Mouse (Mus musculus) R1 (cell line): ENCODE data around the gene Ehd3.

ENCODE experiments used
- DNase-seq: peaks from one replicate; pipeline ENCODE4 v3.0.0-alpha.2; 2018; ENCODE audit warnings: low read depth, low spot score

The Ehd3 gene

DNA sequence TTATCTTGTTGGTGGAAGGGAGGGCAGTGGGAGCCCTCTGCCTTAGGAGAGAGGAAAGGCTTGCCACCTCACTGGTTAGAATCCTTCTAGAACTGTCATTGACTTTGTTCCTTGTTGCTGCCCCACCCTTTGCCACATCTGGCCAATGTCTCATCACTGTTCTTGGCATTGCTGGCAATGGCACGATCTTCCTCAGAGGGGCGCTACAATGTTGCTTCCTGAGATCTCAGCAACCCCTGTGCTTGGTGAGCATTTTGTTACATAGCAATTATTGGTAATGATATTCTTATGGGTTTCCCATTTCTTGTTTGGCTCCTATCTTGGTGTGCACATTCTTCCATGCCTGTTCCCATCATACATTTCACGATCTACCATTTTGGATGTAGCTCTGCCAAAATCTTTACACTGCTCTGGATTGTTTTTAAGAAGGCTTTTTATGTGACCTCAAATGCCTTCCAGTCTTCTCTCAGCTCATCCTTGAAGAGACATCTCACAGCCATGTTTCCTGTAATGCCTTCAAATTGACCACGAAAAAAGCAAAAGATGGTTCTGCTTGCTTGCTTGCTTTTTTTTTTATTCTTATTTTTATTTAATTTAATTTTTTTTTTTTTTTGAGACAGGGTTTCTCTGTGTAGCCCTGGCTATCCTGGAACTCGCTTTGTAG lies at the start of gene Ehd3:
Gene Ehd3 (plus strand): TSS at position 614 of the 664 bp plus-strand sequence.
- DNase-seq: no peak

DNA sequence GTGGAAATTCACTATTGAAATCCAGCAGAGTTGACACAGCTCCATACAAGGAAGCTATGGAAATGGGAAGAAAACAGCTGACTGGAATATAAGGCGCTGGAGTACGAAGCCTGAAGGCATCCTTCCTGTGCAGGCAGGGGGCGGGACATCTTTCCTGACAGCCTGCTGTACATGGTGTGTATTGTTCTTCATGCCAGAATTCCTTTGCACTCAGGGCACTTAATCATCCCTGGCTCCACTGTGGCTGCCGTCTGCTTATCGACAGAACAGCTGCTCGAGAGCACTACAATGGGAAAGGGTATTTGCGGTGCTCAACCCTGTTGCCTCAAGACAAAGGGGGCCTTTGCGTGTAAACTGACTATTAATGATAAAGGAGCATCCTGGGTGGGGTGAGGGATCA lies 33.0 kb upstream of the Ehd3 start:
- peak; percentile 25 for DNase-seq

DNA sequence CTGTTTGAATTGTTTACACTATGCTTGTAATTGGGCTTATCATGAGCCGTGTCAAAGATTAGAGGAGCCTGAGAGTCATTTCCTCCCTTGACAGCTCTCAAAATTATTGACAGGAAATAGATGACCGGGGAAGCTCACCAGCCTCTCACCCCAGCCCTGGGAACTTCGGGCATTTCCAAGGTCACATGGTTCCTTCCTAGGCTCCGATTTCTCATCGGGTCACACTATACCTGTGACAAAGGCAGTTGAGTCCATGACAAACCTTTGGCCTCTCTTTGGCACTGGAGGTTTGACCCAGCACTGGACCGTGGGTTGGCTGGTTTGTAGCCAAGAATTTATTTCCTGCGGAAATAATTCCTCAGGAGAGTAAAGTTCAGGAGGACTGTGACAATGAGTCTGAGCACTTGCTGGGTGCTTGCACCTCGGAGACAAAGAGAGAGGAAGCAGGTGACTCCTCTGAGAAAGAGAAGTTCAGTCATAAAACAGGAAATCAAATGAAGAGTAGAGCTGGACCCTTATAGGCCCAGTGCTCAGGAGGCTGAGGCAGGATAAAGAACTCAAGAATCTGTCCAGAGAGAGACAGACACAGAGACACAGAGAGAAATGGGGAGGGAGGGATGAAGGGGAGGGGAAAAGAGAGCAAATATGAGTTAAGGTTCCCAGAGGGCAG lies 17.2 kb upstream of the Ehd3 start:
- DNase-seq: no peak

DNA sequence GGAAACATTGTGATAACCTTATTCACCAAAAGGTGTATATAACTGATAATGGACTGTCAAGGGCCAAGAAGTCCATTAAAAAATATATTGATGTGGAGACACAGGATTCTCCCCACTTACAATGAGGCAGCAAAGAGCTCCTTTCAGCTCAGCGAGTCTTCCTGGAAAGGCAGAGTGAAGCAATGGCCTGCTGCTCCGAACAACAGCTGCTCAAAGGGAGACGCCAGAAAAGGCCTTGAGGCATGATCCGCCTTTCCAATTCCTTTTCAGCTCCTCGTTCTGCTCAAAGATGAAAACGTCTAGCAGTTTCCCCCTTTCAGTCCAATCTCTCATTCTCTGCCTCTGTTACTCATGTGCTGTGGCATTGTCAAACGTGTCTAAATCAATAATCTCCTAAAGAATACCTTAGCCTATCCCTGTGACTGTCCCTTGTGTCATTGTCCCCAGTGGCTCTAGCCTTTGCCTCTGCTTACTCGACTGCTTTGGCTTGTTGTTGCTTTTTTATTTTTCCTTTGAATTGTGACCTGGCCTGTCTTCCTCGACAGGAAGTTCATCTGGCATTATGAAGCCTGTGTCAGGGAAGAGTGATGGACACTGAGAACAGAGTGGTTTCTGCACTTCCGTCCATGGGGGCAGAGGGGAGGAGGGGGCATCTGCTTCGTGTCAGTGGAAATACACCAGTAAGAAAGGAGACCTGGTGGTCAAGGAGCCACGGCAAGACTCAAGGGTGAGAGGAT lies 13.5 kb upstream of the Ehd3 start:
- DNase-seq: no peak

DNA sequence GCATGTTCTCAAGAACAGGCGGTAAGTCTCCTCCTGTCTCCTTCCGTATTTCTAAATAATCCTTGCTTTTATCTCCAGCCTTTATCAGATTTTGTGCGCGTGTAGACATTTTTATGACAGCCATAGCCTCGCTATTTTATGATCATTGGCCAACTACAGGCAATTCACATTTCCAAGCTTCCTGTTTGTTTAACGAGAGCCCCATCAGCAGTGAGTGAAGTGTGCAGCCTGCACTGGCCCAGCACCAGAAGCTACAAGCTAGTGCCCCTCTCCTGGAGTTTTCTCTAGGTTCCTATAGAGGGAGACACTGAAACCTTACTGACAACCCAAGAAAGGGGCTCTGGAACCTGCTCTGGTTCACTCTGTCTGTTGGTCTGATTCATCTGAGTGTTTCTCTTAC lies 7.1 kb upstream of the Ehd3 start:
- DNase-seq: no peak

DNA sequence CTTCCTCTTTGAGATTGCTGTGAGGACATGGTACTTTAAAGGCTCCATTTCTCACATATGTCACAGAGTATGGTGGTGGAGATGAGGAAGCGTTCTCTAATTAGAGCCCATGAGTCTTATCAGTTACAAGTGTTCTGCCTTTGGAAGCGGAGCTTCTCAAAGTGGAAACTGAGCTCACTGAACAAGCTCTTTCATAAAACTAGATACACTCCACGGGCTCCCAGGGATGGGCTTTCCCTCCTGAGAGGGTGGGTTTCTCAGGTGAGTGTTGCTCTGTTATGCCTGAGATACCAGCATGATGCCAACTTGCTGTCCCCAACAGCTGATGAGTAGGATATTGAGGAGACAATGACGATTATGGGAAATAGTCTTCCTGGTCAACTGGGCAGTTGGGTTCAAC lies 6.2 kb upstream of the Ehd3 start:
- DNase-seq: no peak

DNA sequence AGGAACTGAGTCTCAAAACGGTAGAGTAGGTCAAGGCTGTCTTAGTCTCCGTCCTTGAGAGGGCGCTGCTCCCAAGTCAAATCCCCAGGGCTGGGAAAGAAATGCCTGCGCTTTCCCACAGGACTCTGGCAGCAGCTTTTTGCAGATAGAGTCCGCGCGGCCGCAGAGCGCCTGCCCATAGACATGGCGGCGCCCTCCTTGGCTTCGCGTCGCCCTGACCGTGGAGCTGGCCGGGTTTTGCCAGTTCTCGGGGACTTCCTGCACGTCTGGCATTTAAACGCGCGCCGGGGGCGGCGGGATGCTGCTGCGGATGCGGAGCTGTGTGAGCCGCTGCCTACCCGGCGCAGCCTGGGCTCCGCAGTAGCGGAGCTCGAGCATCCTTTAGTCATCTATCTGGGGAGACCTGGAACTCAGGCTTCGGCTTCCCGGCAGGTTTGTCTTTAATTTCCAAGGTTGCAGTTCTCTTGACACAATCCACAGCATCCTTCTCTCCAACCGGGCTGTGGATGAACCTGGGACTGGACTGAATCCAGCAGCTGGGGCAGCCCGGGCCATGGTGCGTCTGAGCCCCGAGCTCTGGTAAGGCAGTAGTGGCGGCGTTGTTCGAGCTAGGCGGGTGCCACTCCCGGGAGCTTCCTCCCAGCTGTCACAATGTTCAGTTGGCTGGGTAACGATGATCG lies 798 bp downstream of the Ehd3 start:
- peak; percentile 95 for DNase-seq

DNA sequence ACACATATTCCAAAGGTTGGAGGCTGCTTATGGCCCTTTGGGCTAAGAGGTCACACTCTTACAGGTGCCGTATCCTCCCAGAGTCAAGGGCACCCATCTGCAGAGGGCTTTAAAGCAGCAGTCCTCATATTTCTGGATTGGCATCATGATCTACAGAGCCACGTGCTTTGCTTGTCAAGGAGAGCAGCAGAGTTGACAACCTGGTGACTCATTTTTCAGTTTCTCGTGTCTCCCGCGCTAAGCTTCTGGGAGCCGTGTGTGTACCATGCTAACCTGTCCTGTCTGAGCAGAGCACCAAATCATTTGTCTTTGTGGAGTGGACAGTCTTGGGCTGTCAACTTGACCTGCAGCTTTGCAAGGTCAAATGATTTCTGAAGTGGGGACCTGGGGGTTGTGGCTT lies 2.4 kb downstream of the Ehd3 start:
- no peak for DNase-seq

DNA sequence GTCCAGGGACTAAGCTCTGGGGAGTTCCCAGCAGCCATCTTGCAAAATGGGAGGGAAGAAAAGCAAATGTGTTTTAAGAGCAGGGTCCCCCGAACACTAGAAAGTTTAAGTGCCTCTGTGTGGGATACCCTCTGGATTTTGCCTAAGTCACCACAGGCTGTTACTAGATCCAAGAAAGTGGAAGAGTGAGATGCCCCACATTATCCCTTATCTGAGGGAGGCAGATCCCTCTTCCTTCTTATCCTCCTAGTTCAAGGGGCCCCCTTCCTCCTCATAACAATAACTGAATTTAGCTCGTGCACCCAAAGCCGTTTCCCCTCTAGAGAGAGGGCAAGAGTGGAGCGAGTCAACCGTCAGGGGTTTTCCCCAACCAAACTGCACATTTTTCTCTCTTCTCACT lies 3.3 kb downstream of the Ehd3 start:
- no peak for DNase-seq

DNA sequence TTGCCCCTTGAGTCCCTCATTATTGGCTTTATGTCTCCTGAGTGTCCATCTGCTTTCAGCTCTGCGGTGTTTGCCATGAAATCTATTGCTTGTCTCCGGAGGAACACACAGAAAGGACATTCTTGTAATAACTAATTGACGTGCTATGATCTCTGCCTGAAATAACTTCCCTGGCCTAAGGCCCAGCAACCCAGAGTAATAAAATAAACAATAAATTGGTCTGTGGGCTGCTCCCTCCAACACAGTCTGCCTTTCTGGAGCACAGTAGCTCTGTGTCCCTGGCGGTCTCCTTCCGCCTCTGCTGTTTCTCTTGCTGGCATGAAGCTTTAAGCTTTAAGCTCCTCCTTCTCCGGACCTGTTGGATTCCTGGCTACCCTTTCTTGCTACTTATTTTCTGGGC lies 4.5 kb downstream of the Ehd3 start:
- DNase-seq: no peak

DNA sequence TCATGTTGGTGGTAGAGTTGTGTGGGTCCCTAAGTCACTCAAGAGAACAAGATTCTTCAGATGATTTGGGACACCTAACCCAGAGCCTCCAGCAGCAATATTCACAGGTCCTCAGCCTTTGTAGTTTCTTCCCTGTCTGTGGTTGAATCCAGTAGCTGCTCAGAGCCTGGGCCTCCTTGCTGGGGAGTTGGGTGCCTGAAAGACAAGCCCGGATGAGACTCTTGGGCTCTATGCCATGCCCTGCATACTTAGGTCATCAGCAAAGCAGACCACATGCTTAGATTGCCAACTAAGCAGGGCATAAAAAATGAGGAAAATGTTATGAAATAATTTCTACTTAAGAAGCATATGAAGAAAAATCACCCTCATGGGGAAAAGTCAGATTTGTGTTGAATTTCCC lies 6.9 kb downstream of the Ehd3 start:
- no peak for DNase-seq

DNA sequence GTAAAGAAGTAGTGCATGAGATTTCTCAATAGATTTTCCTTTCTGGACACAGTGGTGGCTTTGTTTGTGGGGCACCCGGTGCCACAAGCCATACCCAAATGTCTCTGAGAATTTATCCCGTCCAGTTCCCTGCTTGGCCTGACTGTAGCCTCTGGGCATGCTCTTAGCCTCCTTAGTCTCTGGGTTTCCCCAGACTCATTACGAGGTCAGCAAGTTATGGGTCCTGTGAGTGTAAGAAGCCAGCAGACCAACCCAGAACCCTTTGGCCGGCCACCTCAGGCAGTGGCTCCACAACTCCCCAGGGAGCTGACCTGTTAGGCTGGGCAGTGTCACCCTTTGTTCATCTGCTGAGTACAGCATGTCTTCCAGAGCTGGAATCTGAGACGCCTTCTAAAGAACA lies 7.6 kb downstream of the Ehd3 start:
- DNase-seq: no peak

DNA sequence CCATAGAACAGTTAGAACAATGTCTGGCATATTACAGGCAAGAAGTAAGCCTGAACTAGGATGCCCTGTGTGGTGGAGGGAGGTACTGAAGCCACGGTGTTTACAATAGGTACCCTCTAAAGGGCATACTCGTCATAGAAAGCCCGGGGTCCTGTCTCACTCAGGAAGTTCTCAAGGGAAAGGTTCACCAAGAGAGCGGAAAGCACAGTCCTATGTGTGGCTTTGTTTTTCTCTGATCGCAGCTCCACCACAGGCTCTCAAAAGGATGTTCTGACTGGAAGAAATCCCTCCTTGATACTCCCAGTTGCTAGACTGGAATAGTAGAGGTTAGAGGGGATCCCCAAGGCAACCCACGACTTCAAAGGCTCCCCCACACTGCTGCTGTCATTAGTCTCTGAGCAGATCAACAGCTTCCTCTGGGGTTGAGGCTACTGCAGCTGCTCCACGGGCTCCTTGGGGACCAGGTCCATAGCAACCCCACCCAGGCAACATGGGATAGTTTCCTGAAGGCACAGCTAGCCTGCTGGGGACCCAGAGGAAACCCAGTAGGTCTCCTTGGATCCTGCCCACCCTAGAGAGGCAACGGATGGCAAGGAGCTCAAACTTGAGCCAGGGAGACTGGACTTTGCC lies 9.2 kb downstream of the Ehd3 start:
- DNase-seq: no peak

DNA sequence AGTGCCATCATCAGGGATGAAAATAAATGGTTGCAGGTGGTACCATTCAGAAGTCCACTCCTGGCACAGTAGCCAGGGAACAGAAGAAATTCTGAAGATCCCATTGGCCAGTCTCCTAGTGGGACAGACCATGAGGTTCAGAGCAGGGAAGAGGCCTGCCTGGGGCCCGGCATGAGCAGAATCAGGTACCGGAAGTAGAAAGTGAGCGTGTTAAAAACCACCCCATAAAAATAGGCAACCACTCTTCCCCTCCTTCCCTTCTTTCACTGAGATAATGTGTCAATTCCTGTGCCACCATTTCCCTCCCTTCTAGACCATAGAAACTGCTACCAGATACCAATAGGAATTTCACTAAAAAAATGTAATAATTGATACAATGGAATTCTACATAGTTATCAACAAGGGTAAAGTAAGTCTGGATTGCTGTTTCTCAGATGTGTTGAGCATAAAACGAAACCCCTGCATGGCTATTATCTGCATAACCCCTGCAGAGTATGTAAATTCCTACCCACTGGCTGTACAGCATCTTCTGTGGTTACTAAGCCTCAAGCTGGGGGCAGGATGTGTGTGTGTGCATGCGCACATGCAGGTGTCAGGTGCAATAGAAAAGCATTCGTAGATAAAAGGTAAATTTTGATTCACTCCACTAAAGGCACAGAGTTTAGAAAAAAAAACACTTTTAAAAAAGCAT lies 10.7 kb downstream of the Ehd3 start:
- no peak for DNase-seq

DNA sequence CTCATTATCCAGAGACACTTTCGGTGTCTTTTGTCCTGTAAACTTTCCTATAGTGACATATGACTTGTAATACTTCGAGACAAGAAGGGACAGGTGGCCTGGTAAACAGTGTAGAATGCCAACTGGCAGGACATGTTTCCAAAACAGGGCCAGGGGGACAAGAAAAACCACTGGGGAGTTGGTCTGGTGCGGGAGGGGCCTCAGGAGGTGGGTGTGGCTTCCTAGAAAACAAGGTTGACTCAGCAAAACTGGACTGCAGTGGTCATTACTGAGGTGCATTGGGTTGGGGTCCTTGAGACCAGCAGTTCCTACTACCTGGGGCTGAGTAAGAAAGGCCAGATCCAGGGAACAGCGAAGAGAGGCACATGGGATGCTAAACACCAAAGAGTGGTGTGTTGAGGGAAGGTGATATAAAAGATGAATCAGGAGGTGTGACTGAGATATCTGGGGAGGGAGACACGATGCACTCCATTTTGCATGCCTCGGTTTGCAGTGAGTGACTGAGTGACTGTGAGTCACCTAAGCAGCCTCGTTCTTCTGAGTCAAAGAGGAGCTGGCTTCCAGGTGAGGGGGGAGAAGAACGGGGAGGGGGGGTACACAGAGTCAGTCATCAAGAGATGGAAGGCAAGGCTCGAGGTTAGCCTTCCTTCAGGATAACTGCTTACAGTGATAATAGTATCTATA lies 13.9 kb downstream of the Ehd3 start:
- DNase-seq: no peak

DNA sequence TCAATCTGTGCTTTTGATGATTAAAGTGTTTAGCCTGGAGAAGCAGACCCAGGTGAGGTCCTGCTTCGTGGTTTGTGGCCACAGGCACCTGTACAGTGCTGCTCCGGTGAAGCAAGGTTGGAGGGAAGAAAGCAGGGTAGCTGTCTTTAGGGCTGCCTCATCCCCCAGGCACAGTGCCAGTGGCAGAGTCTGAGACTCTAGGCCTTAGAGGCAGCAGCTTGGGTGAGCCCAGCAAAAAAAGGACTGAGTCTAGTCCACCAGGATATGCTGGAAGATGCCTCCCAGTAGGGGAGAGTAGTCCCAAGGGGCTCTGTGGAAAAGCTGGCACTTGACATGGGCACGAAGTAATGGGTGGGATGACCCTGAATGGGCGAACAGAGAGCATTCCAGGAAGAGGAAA lies 15.0 kb downstream of the Ehd3 start:
- no peak for DNase-seq

DNA sequence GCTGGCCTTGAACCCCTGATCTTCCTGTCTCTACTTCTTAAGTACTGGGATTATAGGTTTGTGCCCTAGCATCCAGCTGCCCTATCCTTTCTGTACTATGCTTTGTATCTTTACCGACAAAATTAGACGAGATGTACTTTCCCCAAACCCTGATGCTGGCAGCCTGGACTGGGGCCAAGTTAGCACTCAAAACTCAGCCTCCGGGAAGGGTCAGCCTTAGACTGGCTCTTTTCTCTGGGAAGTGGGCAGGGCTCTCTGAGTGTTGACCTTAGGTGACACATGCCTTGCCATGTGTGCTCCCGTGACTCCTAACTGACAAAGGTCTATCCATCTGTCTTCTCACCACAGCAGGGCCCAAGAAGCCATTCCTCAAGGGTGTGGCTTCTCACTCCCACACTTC lies 16.8 kb downstream of the Ehd3 start:
- no peak for DNase-seq

DNA sequence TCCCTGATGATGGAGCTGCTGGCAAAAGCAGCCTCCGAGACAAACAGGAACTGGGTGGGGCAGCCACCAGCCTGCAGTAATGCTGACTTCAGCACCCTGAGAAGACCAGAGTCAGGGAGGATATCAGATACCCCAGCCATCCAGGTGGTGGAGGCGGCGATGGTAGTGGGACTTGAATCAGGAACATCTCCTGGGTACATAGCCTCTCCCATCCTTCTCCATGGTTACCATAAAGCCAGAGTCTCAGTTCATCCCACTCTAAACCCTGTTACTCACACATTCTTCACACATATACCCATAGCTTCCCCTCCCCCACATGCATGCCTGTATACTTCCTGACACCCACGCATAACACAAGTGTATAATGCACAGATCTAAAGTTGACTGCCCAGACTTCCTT lies 18.3 kb downstream of the Ehd3 start:
- DNase-seq: no peak

DNA sequence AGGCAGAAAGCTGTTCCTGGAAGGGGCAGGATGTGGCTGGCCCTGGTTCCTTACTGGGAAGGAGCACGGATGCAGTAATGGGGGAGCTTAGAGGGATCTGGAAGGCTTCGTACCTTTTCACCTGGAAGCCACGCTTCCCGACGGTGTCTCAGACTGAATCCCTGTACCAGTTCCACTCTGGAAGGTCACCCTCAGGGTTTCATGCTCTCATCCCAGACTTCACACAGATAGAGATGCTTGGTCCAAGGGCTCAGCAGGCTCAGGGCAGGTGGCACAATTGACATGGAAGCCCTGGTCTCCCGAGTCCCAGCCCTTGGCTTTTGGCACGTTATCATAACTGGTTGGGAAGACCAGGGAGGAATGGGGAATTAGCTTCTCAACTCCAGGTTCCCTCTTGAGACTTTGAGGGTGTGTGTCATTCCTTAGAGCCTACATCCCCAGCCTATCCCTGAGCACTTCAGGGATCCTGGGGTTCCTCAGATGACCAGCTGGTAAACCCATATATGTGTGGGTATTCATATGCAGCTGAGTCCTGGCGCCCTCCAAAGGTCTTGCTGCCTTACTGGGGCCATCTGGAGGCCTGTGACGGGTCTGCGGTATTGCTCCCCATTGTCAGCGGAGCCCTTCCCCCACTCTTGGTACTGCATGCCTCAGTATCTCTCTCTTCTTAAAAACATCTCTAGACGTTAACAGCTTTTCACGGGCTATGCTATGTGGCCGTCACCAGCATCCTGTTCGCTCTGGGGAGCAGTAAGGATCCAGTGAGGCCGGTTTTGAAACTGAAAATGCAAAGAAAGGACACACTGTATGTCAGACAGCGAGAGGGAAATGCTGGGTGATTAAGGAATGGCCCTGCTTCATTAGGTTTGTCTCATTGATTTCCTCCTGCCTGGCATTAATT lies 19.4 kb downstream of the Ehd3 start:
- no peak for DNase-seq

DNA sequence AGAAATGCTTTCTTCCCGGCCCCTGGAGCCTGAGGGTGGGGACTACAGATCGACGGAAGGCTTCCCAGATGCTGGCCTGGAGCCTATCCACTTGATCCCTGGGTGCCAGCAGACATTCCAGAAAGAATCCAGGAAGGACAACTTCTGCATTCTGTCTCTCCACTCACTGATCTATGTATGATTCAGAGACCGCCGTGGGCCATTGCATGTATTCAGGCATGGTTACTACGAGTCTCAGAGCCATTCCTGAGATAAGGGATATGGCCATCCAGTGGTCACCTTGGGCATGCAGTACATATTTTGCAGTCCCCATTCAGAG lies 20.0 kb downstream of the Ehd3 start:
- DNase-seq: no peak
